Mouse (Mus musculus): ENCODE data around the gene Tsnaxip1.
"Not testable (repeated sequence)": the region's sequence is repeated elsewhere in the genome, so short reads cannot be mapped to it uniquely, and the experiment has no call there.

Gene Tsnaxip1

GRCm38 (mm10) chr8:105813241-105813640 is 14.3 kb upstream of the Tsnaxip1 start:
- DNase-seq (ENCODE audit: low spot score in 2 of 2) = no peak

GRCm38 (mm10) chr8:105819659-105820058 is 7.9 kb upstream of the Tsnaxip1 start:
- DNase-seq (ENCODE audit: low spot score in 2 of 2) = no peak

GRCm38 (mm10) chr8:105820925-105821324 is 6.6 kb upstream of the Tsnaxip1 start:
- peak; percentile 57 to 69 for DNase-seq (ENCODE audit: low spot score in 2 of 2)

GRCm38 (mm10) chr8:105825506-105825905 is 2.0 kb upstream of the Tsnaxip1 start:
- DNase-seq (ENCODE audit: low spot score in 2 of 2) = no peak

- no peak for DNase-seq (ENCODE audit: low spot score in 2 of 2)
Measured at GRCm38 (mm10) chr8:105826379-105826778, 1.2 kb upstream of the Tsnaxip1 start.

- DNase-seq (ENCODE audit: low spot score in 2 of 2) = not testable (repeated sequence)
Measured at GRCm38 (mm10) chr8:105833740-105834139, 6.2 kb downstream of the Tsnaxip1 start.

- peak; percentile 80 to 86 for DNase-seq (ENCODE audit: low spot score in 2 of 2)
Measured at GRCm38 (mm10) chr8:105835318-105835717, 7.8 kb downstream of the Tsnaxip1 start.

- no peak for DNase-seq (ENCODE audit: low spot score in 2 of 2)
Measured at GRCm38 (mm10) chr8:105836991-105837390, 9.5 kb downstream of the Tsnaxip1 start.

- DNase-seq (ENCODE audit: low spot score in 2 of 2) = no peak
Measured at GRCm38 (mm10) chr8:105839209-105839608, 11.7 kb downstream of the Tsnaxip1 start.

- no peak for DNase-seq (ENCODE audit: low spot score in 2 of 2)
Measured at GRCm38 (mm10) chr8:105846678-105847077, 19.1 kb downstream of the Tsnaxip1 start.

GRCm38 (mm10) chr8:105850014-105850413 is 22.5 kb downstream of the Tsnaxip1 start:
- no peak for DNase-seq (ENCODE audit: low spot score in 2 of 2)

- no peak for DNase-seq (ENCODE audit: low spot score in 2 of 2)
Measured at GRCm38 (mm10) chr8:105850611-105851010, 23.1 kb downstream of the Tsnaxip1 start.

- peak; percentile 76 to 86 for DNase-seq (ENCODE audit: low spot score in 2 of 2)
Measured at GRCm38 (mm10) chr8:105851651-105852143, 24.2 kb downstream of the Tsnaxip1 start.

GRCm38 (mm10) chr8:105852146-105852729 is 24.7 kb downstream of the Tsnaxip1 start:
- no peak for DNase-seq (ENCODE audit: low spot score in 2 of 2)

- no peak for DNase-seq (ENCODE audit: low spot score in 2 of 2)
Measured at GRCm38 (mm10) chr8:105853178-105853577, 25.6 kb downstream of the Tsnaxip1 start, which contains the start of gene Cenpt. Gene Cenpt (minus strand): TSS chr8:105853278.

GRCm38 (mm10) chr8:105854303-105854702 is 26.8 kb downstream of the Tsnaxip1 start:
- no peak for DNase-seq (ENCODE audit: low spot score in 2 of 2)

GRCm38 (mm10) chr8:105854715-105855216 is 27.2 kb downstream of the Tsnaxip1 start, which contains the start of gene Thap11:
Gene Thap11 (plus strand): TSS chr8:105855132.
- peak; percentile 84 to 92 for DNase-seq (ENCODE audit: low spot score in 2 of 2)

- DNase-seq (ENCODE audit: low spot score in 2 of 2) = peak; percentile 34 to 55
Measured at GRCm38 (mm10) chr8:105855248-105856167, 28.0 kb downstream of the Tsnaxip1 start.

- DNase-seq (ENCODE audit: low spot score in 2 of 2) = no peak
Measured at GRCm38 (mm10) chr8:105856168-105856835, 28.8 kb downstream of the Tsnaxip1 start.

- DNase-seq (ENCODE audit: low spot score in 2 of 2) = no peak
Measured at GRCm38 (mm10) chr8:105858495-105858894, 31.0 kb downstream of the Tsnaxip1 start.

- DNase-seq (ENCODE audit: low spot score in 2 of 2) = no peak
Measured at GRCm38 (mm10) chr8:105859314-105859713, 31.8 kb downstream of the Tsnaxip1 start.

Data from spleen, postnatal 14 days (tissue).